Mouse (Mus musculus): Measurements from ENCODE around the gene Tfe3. TPM values are rescaled to one million over a fixed set of nuclear protein-coding genes. Genes with fewer than 3 reads are reported as not detected.
"Not testable (repeated sequence)": the region's sequence is repeated elsewhere in the genome, so short reads cannot be mapped to it uniquely, and the experiment has no call there.

Tfe3 gene
- polyA plus RNA-seq, 1 experiment from 2014 or later: 15.0 TPM

DNA sequence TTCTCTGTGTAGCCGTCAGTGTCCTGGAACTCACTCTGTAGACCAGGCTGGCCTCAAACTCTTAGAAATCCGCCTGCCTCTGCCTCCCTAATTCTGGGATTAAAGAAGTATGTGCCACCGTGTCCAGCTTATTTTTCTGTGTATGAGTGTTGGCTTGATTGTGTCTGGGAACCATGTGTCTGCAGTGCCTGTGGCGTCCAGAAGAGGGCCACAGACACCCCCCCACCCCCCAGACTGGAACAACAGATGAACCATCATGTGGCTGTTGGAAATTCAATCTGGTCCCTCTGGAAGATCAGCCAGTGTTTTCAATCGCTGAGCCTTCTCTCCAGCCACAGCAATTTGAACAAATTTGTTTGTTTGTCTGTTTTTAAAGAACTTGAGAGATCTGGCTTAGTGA, 18.9 kb upstream of the Tfe3 start:
- Histone ChIP-seq H3K9ac (ENCODE audit: low read depth, low read length) (no peak overlapping the region), H3K4me3 (ENCODE audit: low read depth, low read length) (no peak overlapping the region), H3K9me3 (replicated peaks; ENCODE audit: control insufficient read depth, low read length) (no peaks in the 10 kb centered on the region), H3K36me3 (ENCODE audit: control insufficient read depth, insufficient read depth, low read length) (no peaks in the 10 kb centered on the region), H3K27me3 (ENCODE audit: control insufficient read depth, insufficient read depth, low read length) (no peaks in the 10 kb centered on the region), H3K4me2 (no peak overlapping the region), H3K27ac (ENCODE audit: low read depth, low read length) (no peak overlapping the region), H3K4me1 (ENCODE audit: control insufficient read depth, insufficient read depth, low read length) (no peaks in the 10 kb centered on the region)
- no peak for ATAC-seq (replicated peaks; ENCODE audit: insufficient number of reproducible peaks, low FRiP score, low TSS enrichment)
- WGBS (ENCODE audit: insufficient replicate concordance): 53% methylated on average over 5 of the region's 5 CpGs

DNA sequence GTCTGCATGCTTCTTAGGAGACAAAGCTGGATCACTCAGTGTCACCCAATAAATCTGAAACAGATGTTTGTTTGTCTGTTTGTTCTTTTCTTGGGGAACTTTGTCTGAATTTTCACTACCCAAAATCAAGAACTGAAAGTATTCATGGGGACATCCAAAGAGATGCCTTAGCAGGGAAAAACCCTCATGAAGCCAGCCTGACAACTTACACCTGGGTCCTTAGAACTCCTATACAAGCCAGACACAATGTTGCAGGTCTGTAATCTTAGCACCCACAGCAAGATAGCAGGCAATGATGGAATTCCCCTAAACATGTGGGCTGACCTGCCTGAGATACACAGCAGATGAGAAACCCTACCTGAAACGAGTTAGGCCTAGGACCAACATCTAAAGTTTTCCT, 17.4 kb upstream of the Tfe3 start:
- WGBS (ENCODE audit: insufficient replicate concordance): 63% methylated on average over 1 of the region's 1 CpGs
- Histone ChIP-seq H3K9ac (ENCODE audit: low read depth, low read length) (no peak overlapping the region), H3K4me2 (no peak overlapping the region), H3K36me3 (ENCODE audit: control insufficient read depth, insufficient read depth, low read length) (no peaks in the 10 kb centered on the region), H3K4me1 (ENCODE audit: control insufficient read depth, insufficient read depth, low read length) (no peaks in the 10 kb centered on the region), H3K27ac (ENCODE audit: low read depth, low read length) (no peak overlapping the region), H3K4me3 (ENCODE audit: low read depth, low read length) (no peak overlapping the region), H3K9me3 (replicated peaks; ENCODE audit: control insufficient read depth, low read length) (no peaks in the 10 kb centered on the region), H3K27me3 (ENCODE audit: control insufficient read depth, insufficient read depth, low read length) (no peaks in the 10 kb centered on the region)
- ATAC-seq (replicated peaks; ENCODE audit: insufficient number of reproducible peaks, low FRiP score, low TSS enrichment): no peak

DNA sequence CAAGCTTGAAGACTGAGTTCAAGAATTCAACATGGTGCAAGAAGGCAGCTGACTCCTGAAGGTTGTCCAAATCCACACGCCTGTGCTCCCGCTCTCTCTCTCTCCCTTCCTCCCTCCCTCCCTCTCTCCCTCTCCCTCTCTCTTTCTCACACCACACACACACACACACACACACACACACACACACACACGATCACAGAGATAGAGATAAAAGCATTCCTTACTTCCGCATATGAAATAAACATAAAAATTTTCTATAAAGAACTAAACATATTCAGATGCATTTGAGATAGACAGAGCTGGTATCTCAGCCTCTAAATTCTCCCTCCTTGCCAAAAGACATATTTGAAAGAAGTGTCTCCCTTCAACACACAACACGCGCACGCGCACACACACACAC, 16.9 kb upstream of the Tfe3 start:
- H3K9ac ChIP-seq (ENCODE audit: low read depth, low read length): no peak overlapping the region
- no peak overlapping the region for H3K4me2 ChIP-seq
- no peak overlapping the region for H3K27ac ChIP-seq (ENCODE audit: low read depth, low read length)
- H3K27me3 ChIP-seq (ENCODE audit: control insufficient read depth, insufficient read depth, low read length): no peaks in the 10 kb centered on the region
- no peaks in the 10 kb centered on the region for H3K4me1 ChIP-seq (ENCODE audit: control insufficient read depth, insufficient read depth, low read length)
- no peaks in the 10 kb centered on the region for H3K36me3 ChIP-seq (ENCODE audit: control insufficient read depth, insufficient read depth, low read length)
- no peaks in the 10 kb centered on the region for H3K9me3 ChIP-seq (replicated peaks; ENCODE audit: control insufficient read depth, low read length)
- no peak for ATAC-seq (replicated peaks; ENCODE audit: insufficient number of reproducible peaks, low FRiP score, low TSS enrichment)
- no peak overlapping the region for H3K4me3 ChIP-seq (ENCODE audit: low read depth, low read length)
- WGBS (ENCODE audit: insufficient replicate concordance): 90% methylated on average over 8 of the region's 8 CpGs

DNA sequence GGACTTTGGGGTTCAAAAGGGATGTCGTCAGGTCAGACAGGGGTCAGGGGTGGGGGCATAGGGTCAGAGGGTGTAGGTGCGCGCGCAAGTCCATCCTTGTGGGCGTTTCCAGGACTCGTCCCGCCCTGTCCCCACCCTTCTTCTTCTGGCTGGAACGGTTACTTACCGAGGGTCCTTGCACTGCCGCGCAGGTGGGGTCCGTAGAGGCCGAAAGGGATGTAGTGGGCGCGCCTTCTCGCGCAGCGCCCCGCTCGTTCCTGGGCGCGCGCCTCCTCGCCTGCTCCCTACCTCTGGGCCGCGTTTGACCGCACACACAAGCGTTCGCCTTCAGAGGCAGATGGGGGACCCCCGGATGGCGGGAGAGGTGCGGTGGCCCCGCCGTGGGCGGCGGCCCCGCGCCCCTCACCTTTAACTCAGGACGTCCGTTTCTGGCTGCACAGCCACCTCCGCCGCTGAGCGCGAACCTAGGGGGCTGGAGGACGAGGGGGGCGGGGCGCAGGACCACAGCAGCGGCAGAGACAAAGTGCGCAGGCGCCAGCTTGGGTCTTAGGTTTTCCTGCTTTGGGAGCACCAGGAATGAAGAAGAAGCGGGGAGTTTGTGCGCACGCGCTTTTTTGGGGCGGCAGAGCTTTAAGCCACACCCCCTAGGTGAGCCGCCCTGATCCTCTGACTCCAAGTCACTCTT, 11.8 kb upstream of the Tfe3 start, which contains the start of gene Ccdc120:
Gene Ccdc120, minus strand, starts transcription at position 474 of the 685 bp plus-strand sequence.
- H3K4me1 ChIP-seq (ENCODE audit: control insufficient read depth, insufficient read depth, low read length): no peaks in the 10 kb centered on the region
- ATAC-seq (replicated peaks; ENCODE audit: insufficient number of reproducible peaks, low FRiP score, low TSS enrichment): peak; percentile 39; the same call in 1 of the 2 replicates
- H3K4me3 ChIP-seq (ENCODE audit: low read depth, low read length): peak within 1 kb of the TSS; percentile 58
- 12% methylated on average over 46 of the region's 56 CpGs for WGBS (ENCODE audit: insufficient replicate concordance)
- no peaks in the 10 kb centered on the region for H3K36me3 ChIP-seq (ENCODE audit: control insufficient read depth, insufficient read depth, low read length)
- H3K4me2 ChIP-seq: peak within 1 kb of the TSS; percentile 62
- no peak within 1 kb of the TSS for H3K27ac ChIP-seq (ENCODE audit: low read depth, low read length)
- H3K9ac ChIP-seq (ENCODE audit: low read depth, low read length): peak within 1 kb of the TSS; percentile 76
- H3K27me3 ChIP-seq (ENCODE audit: control insufficient read depth, insufficient read depth, low read length): no peaks in the 10 kb centered on the region
- H3K9me3 ChIP-seq (replicated peaks; ENCODE audit: control insufficient read depth, low read length): no peaks in the 10 kb centered on the region

DNA sequence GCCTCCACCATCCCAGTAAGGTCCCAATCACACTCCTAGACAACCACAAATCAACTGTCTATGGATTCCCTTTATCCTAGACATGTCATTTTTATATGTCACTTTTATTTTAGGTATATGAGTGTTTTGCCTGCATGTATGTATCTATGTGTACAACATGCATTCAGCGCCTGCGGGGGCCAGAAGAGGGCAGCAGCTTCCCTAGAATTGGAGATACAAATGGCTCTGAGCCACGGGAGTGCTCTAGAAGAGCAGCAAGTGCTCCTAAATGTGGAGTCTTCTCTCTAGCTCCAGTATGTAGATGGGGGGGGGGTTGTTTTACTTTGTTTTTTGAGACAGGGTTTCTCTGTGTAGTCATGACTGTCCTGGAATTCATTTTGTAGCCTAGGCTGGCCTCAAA, 8.7 kb upstream of the Tfe3 start:
- H3K4me2 ChIP-seq; H3K27ac ChIP-seq (ENCODE audit: low read depth, low read length); H3K9ac ChIP-seq (ENCODE audit: low read depth, low read length); H3K27me3 ChIP-seq (ENCODE audit: control insufficient read depth, insufficient read depth, low read length); H3K9me3 ChIP-seq (replicated peaks; ENCODE audit: control insufficient read depth, low read length); ATAC-seq (replicated peaks; ENCODE audit: insufficient number of reproducible peaks, low FRiP score, low TSS enrichment); H3K36me3 ChIP-seq (ENCODE audit: control insufficient read depth, insufficient read depth, low read length); H3K4me3 ChIP-seq (ENCODE audit: low read depth, low read length); H3K4me1 ChIP-seq (ENCODE audit: control insufficient read depth, insufficient read depth, low read length): not testable (repeated sequence)
- 23% methylated on average over 3 of the region's 3 CpGs for WGBS (ENCODE audit: insufficient replicate concordance)

DNA sequence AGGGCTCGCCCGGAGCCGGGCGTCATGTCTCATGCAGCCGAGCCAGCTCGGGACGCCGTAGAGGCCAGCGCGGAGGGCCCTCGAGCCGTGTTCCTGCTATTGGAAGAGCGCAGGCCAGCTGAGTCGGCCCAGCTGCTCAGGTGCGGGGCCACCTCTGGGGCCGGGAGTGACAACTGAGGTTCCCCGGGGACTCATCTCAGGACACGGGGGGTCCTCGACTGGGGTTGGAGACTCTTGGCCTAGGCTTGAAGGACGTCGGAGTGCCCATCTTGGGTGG, 499 bp downstream of the Tfe3 start:
- 15% methylated on average over 21 of the region's 21 CpGs for WGBS (ENCODE audit: insufficient replicate concordance)
- no peak; the same call in 1 of the 2 replicates for ATAC-seq (replicated peaks; ENCODE audit: insufficient number of reproducible peaks, low FRiP score, low TSS enrichment)
- H3K27ac ChIP-seq (ENCODE audit: low read depth, low read length): peak overlapping the region; percentile 73

DNA sequence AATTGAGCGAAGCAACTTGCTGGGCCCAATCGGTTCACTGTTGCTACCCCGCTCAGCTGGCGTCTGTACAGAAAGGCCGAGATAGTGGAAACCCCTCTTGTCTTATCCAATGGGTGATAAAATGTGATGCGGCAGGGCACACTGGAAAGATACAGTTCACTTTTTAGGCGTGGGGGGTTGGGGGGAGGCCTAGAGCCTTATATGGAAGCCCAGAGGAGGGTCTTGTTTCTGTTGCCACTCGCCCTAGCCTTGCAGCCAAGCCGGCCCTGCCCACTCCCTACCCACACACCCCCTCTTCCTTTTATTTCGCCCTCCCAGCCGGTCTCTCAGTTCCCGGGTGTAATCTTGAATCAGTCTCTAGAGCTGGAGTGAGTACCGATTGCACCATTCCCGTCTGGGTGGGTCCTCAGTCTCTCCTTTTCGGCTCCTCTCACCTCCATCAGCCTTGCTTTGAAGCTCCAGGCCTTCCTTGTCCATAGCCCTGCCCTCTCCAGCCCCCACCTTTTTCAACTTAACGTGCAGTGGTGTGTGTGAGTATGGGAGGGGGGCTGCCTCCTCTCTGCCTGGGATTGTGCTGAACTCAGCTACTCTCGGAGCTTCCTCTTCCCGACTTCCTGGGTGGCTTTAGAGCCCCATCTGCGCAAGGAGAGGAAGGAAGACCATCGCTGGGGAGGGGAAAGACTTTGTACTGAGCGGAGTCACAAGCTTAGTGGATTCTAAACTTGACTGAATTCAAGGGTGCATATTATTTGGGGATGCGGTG, 1.5 kb downstream of the Tfe3 start:
- H3K4me3 ChIP-seq (ENCODE audit: low read depth, low read length): peak overlapping the region; percentile 64
- H3K4me1 ChIP-seq (ENCODE audit: control insufficient read depth, insufficient read depth, low read length): peaks cover 11% of the 10 kb centered on the region; the same call in 1 of the 2 replicates
- no peak for ATAC-seq (replicated peaks; ENCODE audit: insufficient number of reproducible peaks, low FRiP score, low TSS enrichment)
- H3K9me3 ChIP-seq (replicated peaks; ENCODE audit: control insufficient read depth, low read length): no peaks in the 10 kb centered on the region
- WGBS (ENCODE audit: insufficient replicate concordance): 12% methylated on average over 22 of the region's 22 CpGs
- peak overlapping the region; percentile 73 for H3K9ac ChIP-seq (ENCODE audit: low read depth, low read length)
- peaks cover 3% of the 10 kb centered on the region; the same call in 1 of the 2 replicates for H3K36me3 ChIP-seq (ENCODE audit: control insufficient read depth, insufficient read depth, low read length)
- H3K4me2 ChIP-seq: peak overlapping the region; percentile 73
- no peaks in the 10 kb centered on the region for H3K27me3 ChIP-seq (ENCODE audit: control insufficient read depth, insufficient read depth, low read length)
- 0 out of 2 replicates have a peak overlapping the region, but pooled peaks have one; percentile 46 for H3K27ac ChIP-seq (ENCODE audit: low read depth, low read length)

More for the DNA sequence above, 499 bp downstream of the Tfe3 start:
- Histone ChIP-seq H3K27me3 (ENCODE audit: control insufficient read depth, insufficient read depth, low read length) (no peaks in the 10 kb centered on the region), H3K4me1 (ENCODE audit: control insufficient read depth, insufficient read depth, low read length) (peaks cover 11% of the 10 kb centered on the region; the same call in 1 of the 2 replicates), H3K9ac (ENCODE audit: low read depth, low read length) (peak overlapping the region; percentile 73), H3K36me3 (ENCODE audit: control insufficient read depth, insufficient read depth, low read length) (peaks cover 3% of the 10 kb centered on the region; the same call in 1 of the 2 replicates), H3K4me3 (ENCODE audit: low read depth, low read length) (peak overlapping the region; percentile 64), H3K4me2 (peak overlapping the region; percentile 73), H3K9me3 (replicated peaks; ENCODE audit: control insufficient read depth, low read length) (no peaks in the 10 kb centered on the region)

DNA sequence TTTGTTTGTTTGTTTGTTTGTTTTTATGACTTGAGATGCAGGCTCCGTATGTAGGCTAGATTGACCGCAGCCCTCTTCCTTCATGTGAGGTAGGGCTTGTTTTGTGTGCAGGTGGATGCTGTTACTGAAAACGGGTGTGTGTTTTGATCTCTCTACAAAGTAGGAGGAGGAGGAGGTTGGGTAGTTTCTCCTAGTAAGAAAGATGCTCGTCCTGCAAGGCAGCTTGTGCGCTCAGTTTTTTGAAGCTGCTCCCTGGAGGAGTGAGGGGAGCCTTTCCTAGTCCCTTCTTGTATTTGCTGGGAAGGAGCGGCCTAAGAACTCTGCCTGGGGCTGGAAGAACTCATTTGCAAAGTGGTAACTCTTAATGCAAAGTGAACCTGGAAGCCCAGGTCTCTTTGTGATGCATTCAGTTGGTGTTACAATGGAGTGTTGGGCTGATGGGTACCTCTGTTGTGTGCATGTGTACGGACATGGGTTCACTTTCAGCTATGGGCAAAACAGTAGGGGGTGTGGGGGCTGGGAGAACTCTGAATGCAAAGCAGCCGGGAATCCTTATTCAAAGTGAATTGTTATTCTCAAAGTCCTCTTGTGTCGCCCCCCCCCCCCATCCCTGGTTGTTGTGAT, 2.4 kb downstream of the Tfe3 start:
- no peak overlapping the region for H3K27ac ChIP-seq (ENCODE audit: low read depth, low read length)
- peak overlapping the region; percentile 64 for H3K4me3 ChIP-seq (ENCODE audit: low read depth, low read length)
- H3K9ac ChIP-seq (ENCODE audit: low read depth, low read length): peak overlapping the region; percentile 73; the same call in 1 of the 2 replicates
- H3K27me3 ChIP-seq (ENCODE audit: control insufficient read depth, insufficient read depth, low read length): no peaks in the 10 kb centered on the region
- WGBS (ENCODE audit: insufficient replicate concordance): 17% methylated on average over 9 of the region's 9 CpGs
- H3K4me1 ChIP-seq (ENCODE audit: control insufficient read depth, insufficient read depth, low read length): peaks cover 11% of the 10 kb centered on the region; the same call in 1 of the 2 replicates
- H3K9me3 ChIP-seq (replicated peaks; ENCODE audit: control insufficient read depth, low read length): no peaks in the 10 kb centered on the region
- peaks cover 3% of the 10 kb centered on the region; the same call in 1 of the 2 replicates for H3K36me3 ChIP-seq (ENCODE audit: control insufficient read depth, insufficient read depth, low read length)
- peak overlapping the region; percentile 73 for H3K4me2 ChIP-seq
- no peak for ATAC-seq (replicated peaks; ENCODE audit: insufficient number of reproducible peaks, low FRiP score, low TSS enrichment)

Data from heart, embryonic 11.5 days (tissue).